Mouse (Mus musculus): Measurements from ENCODE around the gene Abi3.

Gene Abi3

GRCm38 (mm10) chr11:95842074-95842681 is at the start of gene Abi3:
Gene Abi3, minus strand, starts transcription at chr11:95842476.
- peak; percentile 61 for DNase-seq

GRCm38 (mm10) chr11:95890462-95891051 is 48.3 kb upstream of the Abi3 start:
- no peak for DNase-seq

- DNase-seq: peak; percentile 58
Measured at GRCm38 (mm10) chr11:95879861-95880260, 37.6 kb upstream of the Abi3 start.

GRCm38 (mm10) chr11:95876296-95876695 is 34.0 kb upstream of the Abi3 start:
- DNase-seq: peak; percentile 50

GRCm38 (mm10) chr11:95875804-95876203 is 33.5 kb upstream of the Abi3 start:
- DNase-seq: no peak

GRCm38 (mm10) chr11:95869918-95870470 is 27.7 kb upstream of the Abi3 start:
- DNase-seq: no peak

- DNase-seq: no peak
Measured at GRCm38 (mm10) chr11:95869442-95869841, 27.2 kb upstream of the Abi3 start.

- DNase-seq: no peak
Measured at GRCm38 (mm10) chr11:95861397-95861796, 19.1 kb upstream of the Abi3 start.

- no peak for DNase-seq
Measured at GRCm38 (mm10) chr11:95860071-95860490, 17.8 kb upstream of the Abi3 start.

- no peak for DNase-seq
Measured at GRCm38 (mm10) chr11:95859468-95859855, 17.2 kb upstream of the Abi3 start.

- peak; percentile 99 for DNase-seq
Measured at GRCm38 (mm10) chr11:95858528-95859467, 16.5 kb upstream of the Abi3 start.

GRCm38 (mm10) chr11:95857716-95858527 is 15.6 kb upstream of the Abi3 start:
- DNase-seq: no peak

GRCm38 (mm10) chr11:95857306-95857705 is 15.0 kb upstream of the Abi3 start:
- no peak for DNase-seq

GRCm38 (mm10) chr11:95853684-95854083 is 11.4 kb upstream of the Abi3 start:
- peak; percentile 81 for DNase-seq

GRCm38 (mm10) chr11:95850898-95851297 is 8.6 kb upstream of the Abi3 start:
- DNase-seq: no peak

GRCm38 (mm10) chr11:95844935-95845334 is 2.7 kb upstream of the Abi3 start:
- DNase-seq: no peak

GRCm38 (mm10) chr11:95843421-95843950 is 1.2 kb upstream of the Abi3 start:
- DNase-seq: no peak

GRCm38 (mm10) chr11:95842953-95843352 is 677 bp upstream of the Abi3 start:
- DNase-seq: no peak

- no peak for DNase-seq
Measured at GRCm38 (mm10) chr11:95841498-95841830, 812 bp downstream of the Abi3 start.

GRCm38 (mm10) chr11:95840694-95841497 is 1.4 kb downstream of the Abi3 start:
- no peak for DNase-seq
